Mouse (Mus musculus) layer of hippocampus, adult 18-20 months (tissue): ENCODE measurements at regions not wholly inside any gene's neighbourhood (a gene's known extent, or its start where the extent isn't known, plus 50 kb on each side); places are given as distances from the start of the nearest gene placed in this dataset.
A peak's percentile ranks its signal among the peaks of the same experiment; 100 is the strongest.
"Not testable (repeated sequence)": the region's sequence is repeated elsewhere in the genome, so short reads cannot be mapped to it uniquely, and the experiment has no call there.

Experiments
- DNase-seq, 2 experiments: peaks; one replicate each; pipeline ENCODE4 v3.0.0; 2022; ENCODE audit warnings: low spot score in 2 of 2

- DNase-seq, result no peak
Measured at GRCm38 (mm10) chr7:138503016-138503415, 105.5 kb upstream of the Tcerg1l start.

GRCm38 (mm10) chr7:138501347-138502014 lies 104.0 kb upstream of the Tcerg1l start:
- peak; percentile 11 to 24 for DNase-seq

- DNase-seq, result no peak
Measured at GRCm38 (mm10) chr7:138497771-138498170, 100.2 kb upstream of the Tcerg1l start.

GRCm38 (mm10) chr7:138497202-138497601 lies 99.7 kb upstream of the Tcerg1l start:
- peak in 1 of 2 experiments; percentile 21 for DNase-seq

- DNase-seq, result no peak
Measured at GRCm38 (mm10) chr7:138493661-138494060, 96.1 kb upstream of the Tcerg1l start.

- DNase-seq, result no peak
Measured at GRCm38 (mm10) chr7:138492261-138492660, 94.7 kb upstream of the Tcerg1l start.

GRCm38 (mm10) chr7:138489471-138489870 lies 91.9 kb upstream of the Tcerg1l start:
- DNase-seq, result no peak

GRCm38 (mm10) chr7:138488201-138488720 lies 90.7 kb upstream of the Tcerg1l start:
- no peak for DNase-seq

- DNase-seq, result peak in 1 of 2 experiments; percentile 26
Measured at GRCm38 (mm10) chr7:138472891-138473455, 75.4 kb upstream of the Tcerg1l start.

- no peak for DNase-seq
Measured at GRCm38 (mm10) chr7:138472371-138472770, 74.8 kb upstream of the Tcerg1l start.

GRCm38 (mm10) chr7:138469211-138469610 lies 71.7 kb upstream of the Tcerg1l start:
- DNase-seq, result no peak

GRCm38 (mm10) chr7:138468436-138468835 lies 70.9 kb upstream of the Tcerg1l start:
- no peak for DNase-seq

GRCm38 (mm10) chr7:138467981-138468380 lies 70.5 kb upstream of the Tcerg1l start:
- no peak for DNase-seq

- DNase-seq, result no peak
Measured at GRCm38 (mm10) chr7:138467386-138467785, 69.9 kb upstream of the Tcerg1l start.

- DNase-seq, result no peak
Measured at GRCm38 (mm10) chr7:138457964-138458363, 60.4 kb upstream of the Tcerg1l start.

GRCm38 (mm10) chr7:138455371-138455770 lies 57.8 kb upstream of the Tcerg1l start:
- no peak for DNase-seq

GRCm38 (mm10) chr7:138454498-138455225 lies 57.1 kb upstream of the Tcerg1l start:
- DNase-seq, result not testable (repeated sequence)

- peak; percentile 45 to 59 for DNase-seq
Measured at GRCm38 (mm10) chr7:138451321-138451720, 53.8 kb upstream of the Tcerg1l start.

- DNase-seq, result no peak
Measured at GRCm38 (mm10) chr7:138448519-138448918, 51.0 kb upstream of the Tcerg1l start.
